Mouse (Mus musculus) intestine, postnatal 0 days (tissue): ENCODE results near the gene Clrn2. TPM values are rescaled to one million over a fixed set of nuclear protein-coding genes. Genes with fewer than 3 reads are reported as not detected.

Experiments used
- ATAC-seq: fragments of 200-750 bp; cut with Nextera tagmentation; 2 replicates; pipeline ENCODE4 v1.8.0; 2017; ENCODE audit warnings: mild to moderate bottlenecking, moderate TSS enrichment, moderate library complexity
- H3K27ac ChIP-seq: fragments of 300-500 bp; sonication (generic); 2 replicates; pipeline ENCODE4 v1.5.1; 2014; ENCODE audit warnings: mild to moderate bottlenecking, low read depth, low read length, moderate library complexity
- H3K27me3 ChIP-seq: fragments of 300-500 bp; sonication (generic); replicated peaks from 2 replicates; pipeline ENCODE4 v1.6.1; 2014; ENCODE audit warnings: low read length, mixed read lengths; ENCODE audit not compliant: control insufficient read depth, insufficient read depth
- H3K36me3 ChIP-seq: fragments of 300-500 bp; sonication (generic); 2 replicates; pipeline ENCODE4 v1.6.1; 2014; ENCODE audit warnings: mild to moderate bottlenecking, moderate library complexity; ENCODE audit not compliant: control insufficient read depth, insufficient read depth
- H3K4me1 ChIP-seq: fragments of 300-500 bp; sonication (generic); replicated peaks from 2 replicates; pipeline ENCODE4 v1.6.1; 2014; ENCODE audit warnings: antibody characterized with exemption, low read length, mixed read lengths; ENCODE audit not compliant: control insufficient read depth, insufficient read depth
- H3K4me2 ChIP-seq: fragments of 300-500 bp; sonication (generic); replicated peaks from 2 replicates; pipeline ENCODE4 v1.6.1; 2014; ENCODE audit warnings: low read depth, mild to moderate bottlenecking, moderate library complexity
- H3K4me3 ChIP-seq: fragments of 300-500 bp; sonication (generic); 2 replicates; pipeline ENCODE4 v1.5.1; 2014; ENCODE audit warnings: low read depth, low read length
- H3K9ac ChIP-seq: fragments of 300-500 bp; sonication (generic); 2 replicates; pipeline ENCODE4 v1.6.1; 2014; ENCODE audit warnings: mild to moderate bottlenecking, low read depth, low read length
- H3K9me3 ChIP-seq: fragments of 300-500 bp; sonication (generic); 2 replicates; pipeline ENCODE4 v1.6.1; 2016; ENCODE audit warnings: mixed run types; ENCODE audit not compliant: control insufficient read depth
- CTCF ChIP-seq: sonication (generic); IDR thresholded peaks from 2 replicates; pipeline ENCODE4 v1.5.1; 2016; ENCODE audit warnings: low read depth, mild to moderate bottlenecking, control low read depth, antibody characterized with exemption, moderate library complexity
- WGBS: fragments of 180-500 bp; shearing (Covaris S2); extraction: QIAGEN DNeasy Blood & Tissue Kit; methylation state at CpG from one replicate; pipeline ENCODE4 v1.1.7; 2014; 5-methylcytosine and 5-hydroxymethylcytosine counted together
- polyA plus RNA-seq: library from polyadenylated mRNA; unstranded; fragments of >200 nt; fragmentation: Nextera tagmentation; extraction: Ambion mirVana; gene quantifications from 2 replicates; pipeline ENCODE4 v1.2.1, GENCODE M21; 2015

The Clrn2 gene
- polyA plus RNA-seq, 1 experiment from 2014 or later = not detected

- no peak for TF ChIP-seq CTCF
These were observed 17.3 kb upstream of the Clrn2 start for GRCm38 (mm10) chr5:45435967-45436950.

GRCm38 (mm10) chr5:45437826-45438225 is 15.7 kb upstream of the Clrn2 start:
- Histone ChIP-seq H3K4me2 (no peak overlapping the region), H3K4me1 (0 out of 2 replicates have a peak, but pooled peaks cover 3% of the 10 kb centered on the region), H3K9me3 (no peaks in the 10 kb centered on the region), H3K4me3 (no peak overlapping the region), H3K27ac (peak overlapping the region; percentile 69; the same call in 1 of the 2 replicates), H3K36me3 (peaks cover 27% of the 10 kb centered on the region), H3K27me3 (no peaks in the 10 kb centered on the region), H3K9ac (no peak overlapping the region)
- no peak for TF ChIP-seq CTCF
- WGBS = 51% methylated on average over 4 of the region's 4 CpGs
- no peak for ATAC-seq

More at GRCm38 (mm10) chr5:45435967-45436950, 17.3 kb upstream of the Clrn2 start:
- Histone ChIP-seq H3K9ac (no peak overlapping the region), H3K27me3 (no peaks in the 10 kb centered on the region), H3K9me3 (no peaks in the 10 kb centered on the region), H3K4me1 (no peaks in the 10 kb centered on the region), H3K4me2 (peak overlapping the region; percentile 28), H3K36me3 (peaks cover 29% of the 10 kb centered on the region), H3K4me3 (no peak overlapping the region), H3K27ac (peak overlapping the region; percentile 69)
- WGBS = 49% methylated on average over 14 of the region's 14 CpGs
- ATAC-seq = peak; percentile 93

DNA sequence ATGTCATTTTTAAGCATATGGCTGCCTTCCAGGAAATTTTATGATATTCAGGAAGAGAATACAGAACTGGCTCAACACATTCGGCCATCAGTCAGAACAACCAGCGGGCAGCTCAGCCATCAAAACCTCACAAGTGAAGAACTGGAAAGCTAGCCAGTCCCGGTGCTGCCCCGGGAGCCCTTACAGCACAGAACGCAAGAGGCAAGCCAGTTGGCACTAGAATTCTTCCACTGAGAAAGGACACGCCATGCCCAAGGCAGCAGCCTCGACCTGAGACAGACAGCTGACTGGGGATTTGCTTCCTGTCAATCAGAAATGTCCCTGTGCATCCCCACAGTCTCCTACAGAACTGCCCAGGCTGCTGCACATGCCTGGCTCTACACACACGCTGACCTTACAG is 15.2 kb upstream of the Clrn2 start:
- TF ChIP-seq CTCF = no peak
- Histone ChIP-seq H3K36me3 (peaks cover 27% of the 10 kb centered on the region), H3K27me3 (no peaks in the 10 kb centered on the region), H3K27ac (no peak overlapping the region), H3K9me3 (no peaks in the 10 kb centered on the region), H3K9ac (no peak overlapping the region), H3K4me2 (no peak overlapping the region), H3K4me3 (no peak overlapping the region), H3K4me1 (0 out of 2 replicates have a peak, but pooled peaks cover 3% of the 10 kb centered on the region)
- no peak for ATAC-seq
- WGBS = 87% methylated on average over 8 of the region's 8 CpGs

DNA sequence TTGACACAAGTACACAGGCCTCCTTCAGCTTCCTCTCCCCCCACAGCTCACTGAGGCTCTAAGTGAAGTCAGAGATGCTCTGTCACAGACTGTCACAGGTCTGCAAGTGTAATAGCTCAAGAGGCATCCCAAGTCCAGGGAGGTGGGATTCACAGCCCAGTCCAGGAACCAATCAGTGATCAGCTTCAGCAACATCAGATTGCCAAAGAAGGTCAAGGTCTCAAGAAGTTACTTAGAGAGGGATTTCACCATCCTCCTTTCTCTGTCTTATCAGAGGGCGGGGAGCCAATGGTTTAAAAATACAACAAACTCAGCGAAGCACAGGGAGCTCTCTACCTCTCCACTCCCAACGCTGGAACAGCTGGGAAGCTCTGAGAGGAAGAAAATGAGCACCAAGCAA is 12.4 kb upstream of the Clrn2 start:
- Histone ChIP-seq H3K27me3 (no peaks in the 10 kb centered on the region), H3K4me1 (0 out of 2 replicates have a peak, but pooled peaks cover 3% of the 10 kb centered on the region), H3K4me2 (no peak overlapping the region), H3K36me3 (peaks cover 20% of the 10 kb centered on the region), H3K9ac (no peak overlapping the region), H3K9me3 (no peaks in the 10 kb centered on the region), H3K4me3 (no peak overlapping the region), H3K27ac (peak overlapping the region; percentile 50)
- WGBS = 34% methylated on average over 3 of the region's 3 CpGs
- no peak for TF ChIP-seq CTCF
- ATAC-seq = peak; percentile 59

DNA sequence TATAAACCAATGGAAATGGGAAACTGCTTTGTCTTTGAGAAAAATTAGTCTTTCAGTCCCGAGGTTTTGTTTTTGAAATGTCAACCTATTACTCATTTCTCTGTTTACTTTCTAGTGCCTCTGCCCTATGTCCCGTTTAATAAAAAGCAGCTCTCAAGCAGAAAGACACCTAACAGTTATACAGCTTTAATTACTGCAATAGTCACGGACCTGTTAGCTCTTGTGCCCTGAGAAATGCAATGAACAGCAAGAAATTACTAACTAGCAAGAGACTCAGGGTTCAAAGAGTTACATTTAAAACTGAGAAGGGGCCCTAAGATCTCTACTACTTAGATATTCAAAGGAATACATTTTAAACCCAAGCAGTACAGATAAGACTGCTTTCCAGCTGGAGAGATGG is 11.8 kb upstream of the Clrn2 start:
- Histone ChIP-seq H3K4me2 (no peak overlapping the region), H3K4me1 (0 out of 2 replicates have a peak, but pooled peaks cover 3% of the 10 kb centered on the region), H3K27me3 (no peaks in the 10 kb centered on the region), H3K9me3 (no peaks in the 10 kb centered on the region), H3K9ac (no peak overlapping the region), H3K27ac (no peak overlapping the region), H3K36me3 (peaks cover 20% of the 10 kb centered on the region), H3K4me3 (no peak overlapping the region)
- peak; percentile 63 for ATAC-seq
- TF ChIP-seq CTCF = no peak
- 28% methylated on average over 3 of the region's 3 CpGs for WGBS

GRCm38 (mm10) chr5:45444130-45444832 is 9.3 kb upstream of the Clrn2 start:
- Histone ChIP-seq H3K9ac (no peak overlapping the region), H3K4me3 (no peak overlapping the region), H3K27me3 (no peaks in the 10 kb centered on the region), H3K36me3 (peaks cover 12% of the 10 kb centered on the region), H3K27ac (no peak overlapping the region), H3K9me3 (no peaks in the 10 kb centered on the region), H3K4me1 (peaks cover 3% of the 10 kb centered on the region; the same call in 1 of the 2 replicates), H3K4me2 (no peak overlapping the region)
- 81% methylated on average over 8 of the region's 8 CpGs for WGBS
- no peak for ATAC-seq
- no peak for TF ChIP-seq CTCF
